Mouse (Mus musculus) large intestine, adult 2 months (tissue): Measurements from ENCODE around the gene Gm21987. TPM values are rescaled to one million over a fixed set of nuclear protein-coding genes. Genes with fewer than 3 reads are reported as not detected.

Source experiments
- DNase-seq: peaks from one replicate; pipeline ENCODE4 v3.0.0-alpha.2; 2012; ENCODE audit warnings: low read depth, low spot score
- WGBS: fragments of 180-500 bp; shearing (Covaris S2); methylation state at CpG from one replicate; pipeline ENCODE4 v1.1.7; 2018; 5-methylcytosine and 5-hydroxymethylcytosine counted together
- polyA plus RNA-seq: library from polyadenylated mRNA; depleted of rRNA; stranded (reverse); fragments of >200 nt; gene quantifications from 2 replicates; pipeline ENCODE4 v1.2.3, GENCODE M21; 2012

Gm21987 gene
- polyA plus RNA-seq, 1 experiment = not detected

GRCm38 (mm10) chr16:38369000-38369399 is 22.2 kb downstream of the Gm21987 start:
- DNase-seq = no peak
- WGBS = 77% methylated on average over 7 of the region's 7 CpGs

- no peak for DNase-seq
- WGBS = 86% methylated on average over 8 of the region's 8 CpGs
Observed at GRCm38 (mm10) chr16:38369431-38369830, 22.6 kb downstream of the Gm21987 start.

- WGBS = 83% methylated on average over 4 of the region's 4 CpGs
- DNase-seq = no peak
Observed at GRCm38 (mm10) chr16:38369992-38370484, 23.2 kb downstream of the Gm21987 start.

DNA sequence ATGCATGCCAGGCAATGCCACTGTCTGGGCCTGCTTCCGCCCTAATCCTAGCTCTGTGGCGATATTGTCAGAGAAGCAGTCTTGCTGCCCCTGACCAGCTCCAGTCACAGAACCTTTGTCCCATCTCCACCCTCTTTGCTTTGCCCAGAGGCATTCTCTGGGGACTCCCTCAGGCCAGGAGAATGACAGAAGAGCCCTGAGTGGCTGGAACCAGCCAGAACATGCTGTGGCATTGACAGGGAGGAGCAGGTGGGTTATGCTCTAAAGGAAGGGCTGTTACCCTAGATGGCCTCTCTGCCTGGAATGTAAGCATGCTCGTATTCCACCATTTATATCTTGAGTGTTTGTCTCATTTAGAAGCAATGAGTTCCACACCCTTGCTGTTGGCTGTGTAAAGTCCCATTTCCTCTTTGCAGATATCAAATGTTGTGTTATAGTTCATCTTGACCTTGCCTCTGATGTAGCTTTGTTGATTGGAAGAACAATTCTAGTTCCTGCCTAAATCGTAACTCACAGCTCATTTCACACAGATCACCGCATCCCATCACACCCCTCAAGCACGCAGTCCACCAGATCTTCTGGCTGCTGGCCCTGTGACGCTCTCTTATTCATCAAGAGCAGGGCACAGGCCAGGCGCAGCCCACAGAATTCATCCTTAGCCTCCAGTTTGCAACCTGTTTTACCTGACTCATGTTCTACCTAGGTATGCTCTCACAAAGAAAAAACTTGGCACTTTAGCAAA is 24.0 kb downstream of the Gm21987 start:
- no peak for DNase-seq
- whole genome bisulfite sequencing = 63% methylated on average over 8 of the region's 8 CpGs

GRCm38 (mm10) chr16:38371705-38372296 is 25.0 kb downstream of the Gm21987 start:
- WGBS = 86% methylated on average over 15 of the region's 15 CpGs
- DNase-seq = no peak

DNA sequence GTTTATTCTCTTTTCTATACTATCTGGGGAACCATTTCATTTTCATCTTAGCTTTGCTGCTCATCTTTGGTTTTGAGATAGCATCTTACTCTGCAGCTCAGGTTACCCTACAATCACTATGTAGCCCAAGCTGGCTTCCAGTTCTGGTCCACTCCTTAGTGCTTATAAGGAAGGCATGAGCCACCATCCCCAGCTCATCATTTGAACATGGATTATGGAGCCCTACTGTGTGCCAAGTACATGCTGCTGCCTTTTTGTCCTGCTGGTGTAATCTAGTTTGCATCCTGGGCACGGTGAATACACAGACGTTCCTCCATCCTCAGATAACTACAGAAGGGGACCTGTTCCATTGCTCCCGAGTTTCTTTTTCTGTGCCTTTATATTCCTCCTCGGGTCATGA is 26.0 kb downstream of the Gm21987 start:
- DNase-seq = no peak
- WGBS = 91% methylated on average over 4 of the region's 4 CpGs

GRCm38 (mm10) chr16:38373439-38373838 is 26.6 kb downstream of the Gm21987 start:
- DNase-seq = no peak
- WGBS = 81% methylated on average over 10 of the region's 10 CpGs

- DNase-seq = no peak
Observed at GRCm38 (mm10) chr16:38373941-38374340, 27.1 kb downstream of the Gm21987 start.

DNA sequence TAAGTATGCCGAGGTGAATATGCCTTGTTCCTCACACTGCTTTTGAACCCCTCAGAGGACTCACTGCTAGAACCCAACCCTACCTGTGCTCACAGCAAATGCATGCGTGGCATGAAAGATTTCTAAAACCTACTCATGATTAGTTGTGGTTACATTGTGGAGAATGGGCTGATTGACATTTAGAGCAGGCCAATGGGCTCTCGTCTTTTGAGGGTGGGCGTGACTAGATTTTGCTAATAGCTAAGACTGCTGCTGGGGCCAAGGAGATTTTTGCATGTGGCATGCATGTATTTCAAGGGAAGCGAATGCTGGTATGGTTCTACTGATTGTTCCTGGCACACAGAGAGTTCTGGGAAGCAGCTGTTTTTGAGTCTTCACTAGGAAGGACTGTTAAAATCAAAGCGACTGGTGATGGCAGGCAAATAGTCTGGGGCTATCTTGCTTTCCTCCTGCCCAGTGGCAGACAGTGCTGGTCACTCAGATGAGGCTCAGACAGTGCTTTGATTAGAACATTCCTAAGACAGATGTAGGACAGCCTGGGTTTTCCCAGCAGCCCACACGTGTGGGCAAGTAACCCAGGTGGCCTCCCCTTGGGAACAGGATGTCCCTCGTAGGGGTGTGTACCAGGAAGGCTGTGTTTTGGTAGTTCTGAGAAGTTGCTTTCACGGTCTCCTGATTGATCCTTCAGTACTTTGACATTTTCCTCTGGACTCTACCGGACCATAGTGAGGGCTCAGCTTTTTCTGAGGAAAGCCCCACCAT is 27.7 kb downstream of the Gm21987 start:
- DNase-seq = no peak
- WGBS = 77% methylated on average over 10 of the region's 10 CpGs

More at GRCm38 (mm10) chr16:38373941-38374340, 27.1 kb downstream of the Gm21987 start:
- WGBS = 86% methylated on average over 16 of the region's 16 CpGs

GRCm38 (mm10) chr16:38375182-38375581 is 28.3 kb downstream of the Gm21987 start:
- WGBS = 77% methylated on average over 7 of the region's 7 CpGs
- DNase-seq = no peak

- DNase-seq = no peak
- 25% methylated on average over 17 of the region's 17 CpGs for WGBS
Observed at GRCm38 (mm10) chr16:38376163-38376840, 29.5 kb downstream of the Gm21987 start.

- DNase-seq = no peak
Observed at GRCm38 (mm10) chr16:38376841-38377249, 30.0 kb downstream of the Gm21987 start.

GRCm38 (mm10) chr16:38377546-38377945 is 30.7 kb downstream of the Gm21987 start:
- no peak for DNase-seq
- WGBS = 80% methylated on average over 6 of the region's 6 CpGs

More at GRCm38 (mm10) chr16:38376841-38377249, 30.0 kb downstream of the Gm21987 start:
- 40% methylated on average over 8 of the region's 8 CpGs for WGBS

- no peak for DNase-seq
- 90% methylated on average over 6 of the region's 6 CpGs for WGBS
Observed at GRCm38 (mm10) chr16:38378591-38378990, 31.8 kb downstream of the Gm21987 start.

- no peak for DNase-seq
- 17% methylated on average over 6 of the region's 6 CpGs for WGBS
Observed at GRCm38 (mm10) chr16:38379088-38379487, 32.2 kb downstream of the Gm21987 start.

DNA sequence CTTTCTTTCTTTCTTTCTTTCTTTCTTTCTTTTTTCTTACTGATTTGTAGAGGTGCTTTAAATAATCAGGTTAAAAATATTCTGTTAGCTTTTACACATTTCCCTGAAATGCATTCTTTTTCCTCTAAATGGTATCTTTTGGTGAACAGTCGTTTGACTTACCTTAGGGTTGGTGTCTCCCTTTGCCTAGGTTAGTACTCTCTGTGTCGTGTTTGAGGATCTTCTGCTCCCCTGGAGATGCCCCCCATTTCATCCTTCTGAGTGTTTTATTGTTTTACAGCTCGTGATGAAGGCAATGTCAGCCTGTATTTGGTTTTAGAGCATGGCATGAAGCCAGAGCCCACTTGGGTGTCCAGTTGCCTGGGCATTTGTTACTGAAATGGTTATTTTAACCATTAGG is 32.7 kb downstream of the Gm21987 start:
- no peak for DNase-seq
- 24% methylated on average over 3 of the region's 3 CpGs for WGBS

GRCm38 (mm10) chr16:38379926-38380325 is 33.1 kb downstream of the Gm21987 start:
- WGBS = 97% methylated on average over 3 of the region's 3 CpGs
- DNase-seq = no peak

DNA sequence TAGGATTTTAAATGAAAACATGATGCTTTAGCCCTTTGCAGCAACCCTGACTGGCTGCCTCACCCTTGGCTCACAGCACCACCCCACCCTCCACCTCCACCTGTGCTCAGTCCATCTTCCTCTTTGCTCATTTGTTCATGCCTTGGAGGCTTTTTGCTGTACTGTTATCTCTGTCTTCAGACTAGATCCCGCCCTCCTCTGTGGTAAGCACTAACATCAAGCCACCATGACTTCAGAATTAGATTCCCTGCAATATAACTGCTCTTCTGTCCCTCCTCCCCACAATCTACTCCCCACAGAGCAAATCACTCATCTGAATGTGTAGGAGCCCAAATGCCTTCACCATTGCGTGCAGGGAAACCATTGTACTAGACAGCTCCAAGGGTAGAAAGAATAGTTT is 36.8 kb downstream of the Gm21987 start:
- no peak for DNase-seq
- whole genome bisulfite sequencing = 90% methylated on average over 2 of the region's 2 CpGs

DNA sequence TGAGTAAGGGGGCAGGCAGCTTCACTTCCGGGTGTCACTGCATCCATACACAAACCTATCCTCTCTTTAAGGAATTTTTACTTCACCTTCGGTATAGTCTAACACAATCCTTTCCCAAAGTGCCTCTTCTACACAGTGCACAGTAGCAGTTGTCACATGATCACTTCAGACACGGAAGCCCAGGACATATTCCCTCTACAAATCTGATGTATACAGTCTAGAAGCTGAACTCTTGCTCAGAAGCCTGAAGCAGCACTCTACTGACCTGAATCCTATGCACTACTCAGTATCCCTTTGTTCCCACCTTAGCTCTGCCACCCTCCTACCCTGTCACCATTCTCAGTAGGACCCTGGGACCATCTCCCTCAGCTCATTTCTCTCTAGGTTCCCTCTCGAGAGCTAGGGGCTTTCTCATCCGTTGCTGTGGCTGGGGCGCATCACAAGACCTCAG is 38.4 kb downstream of the Gm21987 start:
- DNase-seq = no peak
- WGBS = 79% methylated on average over 6 of the region's 6 CpGs

DNA sequence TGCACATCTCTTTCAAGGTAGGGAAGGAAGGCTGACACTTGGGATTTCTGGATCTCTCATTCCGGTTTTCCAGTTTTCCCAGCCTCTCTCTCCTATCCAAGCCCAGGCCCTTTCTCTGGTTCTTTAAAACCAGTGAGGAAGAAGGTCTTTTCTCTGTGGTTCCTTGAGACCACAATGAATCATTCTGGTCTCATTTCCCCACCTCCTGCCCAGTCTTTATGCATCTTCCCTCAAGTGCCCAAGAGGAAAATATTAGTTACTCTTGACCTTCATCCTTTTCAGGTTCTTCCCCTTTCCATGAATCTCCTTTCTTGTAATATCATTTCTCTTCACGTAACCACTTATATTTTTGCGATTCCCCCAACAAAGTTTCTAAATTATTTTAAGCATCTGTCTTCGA is 38.9 kb downstream of the Gm21987 start:
- 91% methylated on average over 4 of the region's 4 CpGs for WGBS
- DNase-seq = no peak
